Mouse (Mus musculus) brain, adult 2 months (tissue): Measurements from ENCODE around the gene Gmpr2.

Experiments used
- DNase-seq: peaks from one replicate; pipeline ENCODE4 v3.0.0; 2011; ENCODE audit warnings: low read depth, low spot score

The Gmpr2 gene

GRCm38 (mm10) chr14:55671833-55672740 is at the start of gene Gmpr2, which contains the start of gene Nedd8:
TSS of gene Gmpr2 (plus strand) at chr14:55671941.
TSS of gene Nedd8 (minus strand) at chr14:55672124.
- peak; percentile 99 for DNase-seq

- DNase-seq: no peak
Measured at GRCm38 (mm10) chr14:55628077-55628827, 43.5 kb upstream of the Gmpr2 start.

- DNase-seq: peak; percentile 20
Measured at GRCm38 (mm10) chr14:55629312-55629711, 42.4 kb upstream of the Gmpr2 start.

DNA sequence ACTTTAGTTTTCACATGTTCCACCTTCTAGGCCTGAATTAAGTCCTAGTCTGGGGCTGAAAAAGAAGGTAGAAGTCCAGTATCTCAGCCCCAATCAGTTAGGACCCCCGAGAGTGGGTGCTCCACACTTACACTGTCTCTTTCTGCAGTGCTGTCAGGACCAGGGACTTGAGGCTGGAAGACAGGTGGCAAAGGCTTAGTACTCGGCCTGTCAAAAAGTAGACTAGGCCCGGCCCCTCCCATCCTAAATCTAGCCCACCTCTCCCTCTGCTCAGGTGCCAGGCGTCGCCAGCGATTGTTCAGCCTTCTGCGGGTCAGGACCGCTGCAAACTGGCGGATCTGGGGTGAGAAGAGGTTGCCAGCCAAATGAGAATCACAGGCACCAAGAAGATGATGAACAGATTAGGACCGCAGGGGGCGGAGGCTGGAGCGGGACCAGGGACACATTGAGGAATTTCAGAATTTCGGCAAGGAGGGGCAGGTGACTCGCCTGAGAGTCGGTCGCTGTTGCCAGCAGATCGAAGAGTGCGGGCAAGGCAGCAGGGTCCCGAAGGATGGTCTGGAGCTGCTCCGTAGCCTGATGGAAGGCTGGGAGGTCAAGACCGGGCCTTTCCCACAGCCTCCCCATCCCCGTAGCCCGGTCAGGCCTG is 36.7 kb upstream of the Gmpr2 start:
- peak; percentile 60 for DNase-seq

- DNase-seq: peak; percentile 98
Measured at GRCm38 (mm10) chr14:55635523-55636007, 36.2 kb upstream of the Gmpr2 start, which contains the start of gene Ipo4. TSS of gene Ipo4 (minus strand) at chr14:55635957.

DNA sequence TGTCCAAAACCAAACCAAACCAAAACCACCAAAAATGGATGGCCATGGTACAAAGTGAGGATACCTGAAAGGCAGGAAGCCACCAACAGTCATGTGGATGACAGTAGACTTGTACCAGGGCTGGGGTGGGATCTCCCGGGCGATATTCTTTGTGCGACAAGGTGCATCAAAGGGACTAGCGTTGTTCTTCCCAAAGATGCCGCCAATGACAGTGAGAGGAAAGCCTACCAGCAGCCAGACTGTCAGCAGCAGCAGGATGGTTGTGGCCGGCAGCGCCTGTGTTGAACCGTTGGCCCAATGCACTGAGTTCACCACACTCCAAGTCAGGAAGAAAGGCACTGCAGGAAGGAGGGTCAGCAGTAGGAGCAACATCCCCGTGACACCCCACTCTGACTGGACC is 33.9 kb upstream of the Gmpr2 start, which contains the start of gene Gm49378:
TSS of gene Gm49378 (minus strand) at position 101 of the 400 bp plus-strand sequence.
- no peak for DNase-seq

GRCm38 (mm10) chr14:55640816-55641215 is 30.9 kb upstream of the Gmpr2 start:
- DNase-seq: no peak

- no peak for DNase-seq
Measured at GRCm38 (mm10) chr14:55641291-55641690, 30.4 kb upstream of the Gmpr2 start.

GRCm38 (mm10) chr14:55642679-55643059 is 29.1 kb upstream of the Gmpr2 start:
- DNase-seq: no peak

DNA sequence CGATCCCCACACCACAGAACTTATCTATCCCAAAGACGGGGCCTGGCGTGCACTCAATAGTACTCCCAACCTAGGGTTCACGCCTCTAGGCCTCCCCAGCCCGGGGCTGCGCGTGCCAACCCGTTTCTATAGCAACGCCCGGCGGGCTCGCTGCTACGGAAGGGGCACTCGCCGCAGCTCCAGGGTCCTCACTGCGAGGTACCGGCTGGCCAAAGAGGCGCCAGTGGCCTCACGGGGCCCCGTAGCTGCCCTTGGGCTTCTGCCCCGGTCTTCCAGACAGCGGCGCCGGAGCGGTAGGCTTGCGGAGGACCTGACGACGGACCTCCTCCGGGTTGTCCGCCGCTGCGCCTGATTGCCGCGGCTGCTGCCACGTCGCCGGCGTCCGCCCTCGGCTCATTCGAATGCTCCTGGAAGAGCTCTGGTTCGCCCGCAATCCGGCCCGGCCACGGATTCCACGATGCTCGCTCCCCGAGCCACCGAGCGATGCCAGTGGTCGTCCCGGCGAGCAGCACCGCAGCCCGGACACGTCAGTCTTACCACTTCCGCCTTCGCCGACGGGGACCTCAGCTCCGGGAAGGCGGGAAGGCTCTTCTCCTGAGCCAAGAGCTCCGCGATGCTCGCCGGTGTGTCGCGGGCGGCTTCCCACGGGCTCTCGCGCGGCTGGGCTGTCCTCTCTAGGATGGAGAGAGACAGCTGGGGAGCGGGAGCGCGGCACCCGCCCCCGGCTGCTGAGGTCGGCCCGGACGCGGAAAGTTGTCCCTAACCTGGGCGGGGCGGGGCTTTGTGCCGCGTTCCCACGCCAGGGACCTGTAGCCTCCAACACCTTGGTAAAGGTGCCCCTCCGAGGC is 28.5 kb upstream of the Gmpr2 start, which contains the start of gene Tm9sf1:
TSS of gene Tm9sf1 (minus strand) at position 747 of the 848 bp plus-strand sequence.
- peak; percentile 92 for DNase-seq

DNA sequence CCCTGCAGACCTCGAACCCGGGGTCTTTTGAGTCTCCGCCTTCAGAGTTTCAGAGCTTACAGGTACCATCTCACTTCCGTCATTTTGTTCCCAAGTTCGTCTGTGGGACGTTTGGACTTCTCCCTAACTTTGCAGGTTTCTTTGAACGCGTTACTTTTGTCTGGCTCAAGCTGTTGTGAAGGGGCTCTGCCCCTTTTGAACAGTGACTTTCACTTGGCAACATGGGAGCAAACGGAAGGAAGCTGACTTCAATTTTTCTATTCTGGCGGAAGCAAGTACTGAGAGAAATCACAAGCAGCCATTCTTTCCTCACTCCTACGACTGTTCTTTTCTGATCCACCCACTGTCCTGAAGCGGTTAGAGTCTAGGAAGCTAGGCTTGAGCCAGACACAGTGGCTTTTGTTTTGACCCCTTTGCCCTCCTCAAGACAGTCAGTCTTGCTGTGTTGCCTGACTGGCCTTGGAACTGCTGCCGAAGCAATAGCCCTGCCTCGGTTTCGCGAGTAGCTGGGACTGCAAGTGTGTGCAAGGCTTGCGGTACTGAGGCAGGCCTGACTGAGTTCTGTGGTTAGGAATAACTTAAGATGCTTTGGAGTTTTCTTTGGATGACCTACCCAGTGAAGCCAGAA is 27.4 kb upstream of the Gmpr2 start:
- DNase-seq: no peak

GRCm38 (mm10) chr14:55649884-55650283 is 21.9 kb upstream of the Gmpr2 start, which contains the start of gene Tssk4:
TSS of gene Tssk4 (plus strand) at chr14:55650184.
- no peak for DNase-seq

- no peak for DNase-seq
Measured at GRCm38 (mm10) chr14:55651528-55651927, 20.2 kb upstream of the Gmpr2 start.

DNA sequence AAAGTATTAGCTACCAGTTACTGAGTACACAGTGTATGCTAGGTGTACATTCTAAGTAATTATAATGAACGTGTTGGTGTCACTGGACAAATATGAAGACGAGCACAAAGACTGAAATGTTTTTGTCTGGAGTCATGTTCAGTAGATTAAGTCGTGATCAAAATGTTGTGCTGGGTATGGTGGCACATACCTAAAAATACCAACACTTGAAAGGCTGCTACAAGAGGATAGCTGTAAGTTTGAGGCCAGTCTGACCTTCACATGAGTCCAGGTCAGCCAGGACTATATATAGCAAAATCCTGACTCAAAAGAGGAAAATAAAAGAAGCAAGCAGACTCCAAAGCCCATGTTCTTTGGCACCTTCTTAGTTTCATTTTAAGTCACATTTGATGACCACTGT is 14.8 kb upstream of the Gmpr2 start:
- DNase-seq: no peak

DNA sequence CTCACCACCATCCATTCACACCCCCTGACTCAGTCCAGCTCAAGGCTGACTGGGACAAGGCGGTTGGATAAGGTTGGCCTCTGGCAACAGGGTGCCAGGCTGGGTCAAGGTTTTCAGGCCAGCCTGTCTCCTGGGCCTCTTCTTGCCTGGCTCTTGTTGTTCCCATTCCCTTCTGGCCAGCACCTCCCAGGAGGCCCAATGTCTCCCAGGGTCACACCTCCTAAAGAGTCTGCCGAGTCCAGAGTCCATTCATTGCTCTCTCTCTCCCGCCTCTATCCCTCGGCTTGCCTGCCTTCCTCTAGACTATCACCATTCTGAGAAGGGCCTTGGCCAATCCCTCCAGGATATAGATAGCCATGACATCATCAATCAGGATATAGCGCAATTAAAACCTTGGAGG is 13.7 kb upstream of the Gmpr2 start:
- DNase-seq: no peak

DNA sequence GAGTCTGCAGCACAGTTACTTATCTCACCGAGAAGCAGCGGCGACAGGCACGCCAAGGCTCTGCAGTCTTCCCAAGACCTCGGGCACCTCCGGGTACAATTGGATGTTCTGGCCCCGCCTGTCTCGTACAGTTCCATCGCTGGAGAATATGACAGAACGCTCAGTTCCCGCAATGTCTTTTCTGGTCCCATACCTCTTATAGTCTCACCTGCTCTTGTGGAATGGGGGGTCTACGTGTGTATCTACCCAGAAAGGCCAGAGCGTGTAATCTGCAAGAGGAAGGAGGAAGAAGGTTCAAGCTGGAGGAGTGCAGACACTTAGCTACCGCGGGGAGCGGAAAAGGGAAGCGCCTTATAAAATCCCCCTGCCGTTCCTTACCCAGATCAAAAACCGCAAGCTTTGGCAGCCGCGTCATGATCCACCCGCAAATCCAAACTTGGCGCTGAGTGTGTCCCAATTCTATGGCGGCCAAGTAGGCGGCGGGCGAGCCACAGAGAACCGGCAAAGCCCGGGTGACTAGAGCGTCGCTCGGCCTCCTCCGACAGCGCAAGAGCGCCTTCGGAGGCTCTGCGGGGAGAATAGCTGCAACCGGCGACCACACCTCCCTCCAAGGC is 11.7 kb upstream of the Gmpr2 start, which contains the start of gene Mdp1:
TSS of gene Mdp1 (minus strand) at position 549 of the 614 bp plus-strand sequence.
- peak; percentile 96 for DNase-seq

DNA sequence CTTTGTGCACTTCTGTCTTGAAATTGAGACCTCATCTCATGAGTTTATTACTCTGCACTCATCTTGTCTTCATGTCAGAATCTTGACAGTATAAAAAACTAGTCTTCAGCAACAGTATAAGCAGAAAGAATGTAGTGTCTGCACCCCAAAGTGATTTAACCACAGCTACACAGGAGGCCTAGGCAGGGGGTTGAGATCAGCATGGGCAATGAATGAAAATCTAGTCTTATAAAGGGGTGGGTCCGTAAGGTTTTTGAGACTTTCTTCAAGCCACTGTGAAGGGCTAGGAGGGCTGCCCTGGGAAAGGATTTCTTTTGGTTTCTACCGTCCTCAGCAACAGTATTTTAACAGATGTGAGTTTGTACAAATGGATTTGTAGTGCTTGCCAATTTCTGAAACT is 11.1 kb upstream of the Gmpr2 start:
- no peak for DNase-seq

DNA sequence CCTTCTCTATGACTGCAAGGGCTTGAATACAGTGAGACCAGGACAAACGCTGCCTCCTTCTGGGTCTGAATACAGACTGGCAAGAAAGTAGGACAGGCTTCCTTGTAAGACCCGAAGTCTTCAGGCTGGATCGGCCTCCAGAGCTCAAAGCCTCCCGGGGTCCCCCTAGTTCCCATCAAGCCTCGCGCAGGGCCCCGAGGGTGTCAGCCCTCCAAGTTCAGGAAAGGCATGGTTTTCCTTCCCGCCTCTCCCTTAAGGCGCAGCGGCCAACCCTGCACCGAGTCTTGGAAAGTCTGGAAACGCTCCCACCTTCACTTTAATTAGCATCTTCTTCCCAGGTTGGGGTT is 282 bp upstream of the Gmpr2 start:
- no peak for DNase-seq

DNA sequence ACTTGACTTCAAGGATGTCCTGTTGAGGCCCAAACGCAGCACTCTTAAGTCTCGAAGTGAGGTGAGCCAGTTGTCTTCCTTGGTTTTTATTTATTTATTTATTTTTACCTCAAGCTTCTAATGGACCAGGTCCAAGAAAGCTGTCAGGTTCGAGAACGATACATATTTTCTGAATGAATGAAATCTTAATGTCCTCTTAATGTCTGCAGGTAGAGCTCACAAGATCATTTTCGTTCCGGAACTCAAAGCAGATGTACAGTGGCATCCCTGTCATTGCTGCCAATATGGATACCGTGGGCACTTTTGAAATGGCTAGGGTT is 960 bp downstream of the Gmpr2 start:
- DNase-seq: no peak

- no peak for DNase-seq
Measured at GRCm38 (mm10) chr14:55677615-55678014, 5.9 kb downstream of the Gmpr2 start.
